Mouse (Mus musculus) ZHBTc4 (cell line): ENCODE measurements at regions not wholly inside any gene's neighbourhood (a gene's known extent, or its start where the extent isn't known, plus 50 kb on each side); places are given as distances from the start of the nearest gene placed in this dataset.

Source experiments
- DNase-seq: peaks from one replicate; pipeline ENCODE4 v3.0.0-alpha.2; 2011; ENCODE audit warnings: low read depth, low spot score

DNA sequence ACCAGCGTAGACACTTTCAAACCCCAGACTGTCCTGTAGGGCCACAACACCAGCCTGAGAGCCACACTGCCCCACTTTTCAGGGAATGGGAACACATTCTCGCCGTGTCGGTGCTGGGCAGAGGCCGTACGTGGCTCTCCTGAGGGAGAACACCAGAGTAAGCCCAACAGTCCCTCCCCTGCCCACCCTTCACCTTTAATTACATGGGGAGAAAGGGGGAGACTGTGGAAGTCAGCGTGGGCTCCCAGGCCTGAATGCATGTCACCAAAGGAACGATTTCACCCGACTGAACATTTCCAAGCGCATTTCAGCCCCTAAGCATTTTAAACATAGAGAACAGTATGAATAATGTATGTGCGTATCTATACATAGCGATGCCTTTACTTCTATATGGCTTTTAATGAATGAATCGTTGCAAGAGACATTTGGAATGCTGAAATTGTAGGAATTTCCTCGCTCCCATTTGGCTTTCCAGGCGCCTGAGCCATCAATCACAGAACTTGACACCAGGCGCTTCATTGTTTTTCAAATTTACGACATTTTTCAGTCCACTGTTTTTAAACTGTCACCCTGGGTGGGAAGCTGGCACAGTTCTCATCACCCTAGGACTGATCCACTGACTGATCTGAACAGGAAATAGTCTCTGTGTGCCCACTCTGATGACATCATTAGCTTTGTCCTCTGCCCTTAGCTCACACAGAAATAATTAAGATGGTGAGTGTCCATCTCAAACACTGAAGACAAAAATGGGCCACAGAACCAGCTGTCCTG lies 152.3 kb downstream of the Atp23 start:
- no peak for DNase-seq

DNA sequence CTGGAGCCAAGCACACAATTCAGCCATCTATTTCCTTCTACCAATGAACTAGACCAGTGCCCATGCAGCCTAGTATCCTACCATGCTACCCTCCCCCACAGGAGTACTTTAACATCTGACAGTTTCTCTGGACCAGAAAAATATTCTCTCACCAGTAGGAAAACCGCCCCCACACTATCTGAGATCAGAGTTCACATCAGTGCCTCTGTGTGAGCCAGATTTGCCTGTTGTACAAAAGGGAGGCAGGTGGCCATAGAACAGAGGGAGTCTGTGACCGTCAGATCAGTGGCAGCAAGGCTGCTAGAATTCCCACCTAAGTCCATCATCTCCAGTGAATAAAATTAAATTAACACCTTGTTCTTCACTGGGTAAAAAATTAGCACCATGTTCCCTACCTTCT lies 166.5 kb downstream of the Atp23 start:
- DNase-seq, result no peak

DNA sequence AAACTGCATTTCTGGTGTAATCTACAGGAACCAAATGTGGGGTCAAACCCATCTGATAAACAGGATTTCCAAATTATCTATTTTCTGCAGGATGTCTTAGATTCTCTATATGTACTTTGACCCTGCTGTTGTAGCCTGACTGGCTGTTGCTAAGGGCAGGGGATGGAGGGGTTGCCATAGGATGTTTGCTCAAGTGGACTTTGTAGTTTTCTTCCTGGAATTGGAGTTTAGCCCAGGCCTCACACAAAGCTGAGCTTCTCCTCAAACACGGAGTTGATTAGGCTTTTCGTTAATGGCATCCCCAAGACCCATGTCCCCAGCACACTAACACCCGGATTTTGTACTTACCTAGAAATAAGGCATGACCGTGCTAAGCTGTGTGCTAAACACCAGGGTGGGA lies 173.3 kb downstream of the Atp23 start:
- no peak for DNase-seq

DNA sequence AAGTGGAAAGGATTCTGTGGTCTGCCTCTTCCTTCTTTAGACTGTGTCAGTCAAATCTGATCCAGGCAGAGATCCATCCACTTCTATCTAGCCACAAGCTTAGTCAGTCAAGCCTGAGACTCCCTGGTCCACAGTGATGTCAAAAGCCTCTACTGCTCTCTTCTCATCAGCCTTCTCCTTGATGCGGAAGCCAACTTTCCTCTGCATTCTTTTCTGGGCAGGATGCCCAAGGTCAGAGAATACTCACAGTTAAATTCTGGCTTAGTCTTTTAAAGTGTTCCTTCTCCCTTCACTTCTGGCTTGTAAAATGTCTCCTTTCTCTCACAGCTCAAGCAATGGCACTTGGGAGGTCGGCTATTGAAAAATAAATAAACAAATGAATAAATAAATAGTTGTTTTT lies 183.2 kb downstream of the Atp23 start:
- no peak for DNase-seq

DNA sequence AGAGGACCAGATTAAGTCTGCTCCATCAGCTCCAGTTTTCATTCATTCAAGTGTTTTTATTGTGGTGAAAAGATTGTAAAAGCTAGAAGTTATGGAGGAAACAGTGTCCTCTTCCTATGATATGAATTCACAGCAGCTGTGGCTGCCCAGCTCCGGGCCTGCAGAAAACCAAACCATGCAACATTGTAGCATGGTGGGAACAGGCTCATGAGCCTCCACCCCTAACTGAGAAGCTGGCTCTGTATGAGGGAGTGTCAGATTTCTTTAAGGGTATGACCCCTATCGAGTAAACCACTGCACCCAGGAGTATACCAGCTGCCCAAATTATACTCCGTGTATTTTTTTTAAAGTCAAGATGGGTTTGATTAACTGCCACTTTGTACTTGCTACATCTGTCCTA lies 189.4 kb downstream of the Atp23 start:
- no peak for DNase-seq

DNA sequence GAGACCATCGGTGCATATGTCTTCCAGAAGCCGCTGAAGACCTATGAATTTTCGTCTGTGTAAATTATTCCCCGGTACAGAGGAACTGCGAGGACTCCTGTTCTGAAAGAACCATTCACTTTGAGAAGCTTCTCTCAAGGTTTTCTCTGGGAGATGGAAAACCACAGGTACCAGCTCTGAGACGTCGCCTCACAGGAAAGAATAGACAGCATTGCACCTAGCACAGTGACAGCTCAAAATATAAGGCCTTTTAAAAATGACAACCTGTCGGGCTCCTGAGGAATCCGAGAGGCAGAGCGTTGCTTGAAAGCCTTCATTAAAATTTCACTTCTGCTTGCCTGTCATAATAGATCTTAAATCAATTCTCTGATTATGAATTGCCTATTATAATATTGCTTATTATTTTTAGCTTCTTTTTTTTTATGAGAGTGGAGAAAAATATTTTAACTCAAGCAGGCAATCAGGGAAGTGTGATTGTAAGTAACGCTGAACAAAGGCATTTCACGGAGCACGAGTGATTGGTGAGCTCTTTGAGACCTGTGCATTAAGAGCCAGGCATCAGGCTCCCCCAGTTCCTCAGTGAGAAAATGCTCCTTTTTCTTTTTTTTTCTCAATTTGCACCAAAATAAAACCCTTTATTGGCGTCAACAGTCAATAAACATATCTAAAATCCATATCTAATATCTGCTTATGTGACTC lies 191.8 kb downstream of the Atp23 start:
- no peak for DNase-seq

DNA sequence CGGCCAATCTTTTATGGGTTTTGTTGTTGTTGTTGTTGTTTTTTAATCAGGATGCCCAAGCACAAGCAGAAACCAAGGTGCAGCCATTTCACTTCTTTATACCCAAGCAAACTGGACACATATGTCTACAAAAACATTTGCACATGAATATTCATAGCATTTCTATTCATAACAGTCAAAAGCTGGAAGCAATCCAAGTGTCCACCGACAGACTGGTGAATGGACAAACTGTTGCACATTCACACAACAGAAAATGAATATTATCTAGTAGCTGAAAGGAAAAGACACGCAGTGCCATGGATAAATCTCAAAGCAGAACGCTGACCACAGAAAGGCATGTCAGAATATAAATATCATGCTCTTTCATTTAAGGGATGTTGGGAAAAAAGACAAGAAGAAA lies 192.4 kb downstream of the Atp23 start:
- DNase-seq, result no peak

DNA sequence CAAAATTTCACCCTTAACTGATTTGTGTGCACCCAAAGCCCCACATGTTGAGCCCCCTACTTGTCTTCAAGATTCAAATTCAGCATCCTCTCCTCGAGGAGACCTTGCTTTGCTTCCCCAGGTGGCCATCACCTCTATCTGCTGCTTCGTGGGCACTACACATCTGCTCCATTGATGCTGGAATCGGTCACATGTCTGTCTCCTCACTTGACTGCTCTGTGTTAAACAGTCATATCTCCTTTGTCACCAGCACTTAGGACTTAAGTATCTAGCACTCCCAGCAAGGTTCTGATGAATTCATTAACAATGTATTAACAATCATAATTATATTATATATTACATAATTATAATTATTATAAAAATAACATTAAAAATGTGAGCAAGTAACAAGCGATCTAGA lies 192.9 kb downstream of the Atp23 start:
- no peak for DNase-seq

DNA sequence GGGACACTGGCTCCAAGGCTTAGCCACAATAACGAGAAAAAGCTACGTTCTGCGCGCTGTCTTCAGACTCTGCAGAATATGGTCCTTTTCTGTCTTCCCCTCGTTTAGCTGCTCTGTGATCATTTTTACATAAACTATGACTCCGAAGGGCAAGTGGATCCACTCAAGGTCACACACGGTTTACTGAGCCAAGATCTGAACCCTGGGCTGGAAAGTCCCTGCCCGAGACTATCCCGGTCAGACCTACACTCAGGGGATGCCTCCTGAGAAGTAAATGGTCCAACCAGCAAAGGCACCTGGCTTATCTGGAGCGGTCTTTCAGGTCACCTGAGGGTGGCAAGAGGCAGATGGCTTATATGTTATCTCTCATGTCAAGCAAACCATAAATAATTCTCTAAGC lies 204.1 kb downstream of the Atp23 start:
- DNase-seq, result no peak

DNA sequence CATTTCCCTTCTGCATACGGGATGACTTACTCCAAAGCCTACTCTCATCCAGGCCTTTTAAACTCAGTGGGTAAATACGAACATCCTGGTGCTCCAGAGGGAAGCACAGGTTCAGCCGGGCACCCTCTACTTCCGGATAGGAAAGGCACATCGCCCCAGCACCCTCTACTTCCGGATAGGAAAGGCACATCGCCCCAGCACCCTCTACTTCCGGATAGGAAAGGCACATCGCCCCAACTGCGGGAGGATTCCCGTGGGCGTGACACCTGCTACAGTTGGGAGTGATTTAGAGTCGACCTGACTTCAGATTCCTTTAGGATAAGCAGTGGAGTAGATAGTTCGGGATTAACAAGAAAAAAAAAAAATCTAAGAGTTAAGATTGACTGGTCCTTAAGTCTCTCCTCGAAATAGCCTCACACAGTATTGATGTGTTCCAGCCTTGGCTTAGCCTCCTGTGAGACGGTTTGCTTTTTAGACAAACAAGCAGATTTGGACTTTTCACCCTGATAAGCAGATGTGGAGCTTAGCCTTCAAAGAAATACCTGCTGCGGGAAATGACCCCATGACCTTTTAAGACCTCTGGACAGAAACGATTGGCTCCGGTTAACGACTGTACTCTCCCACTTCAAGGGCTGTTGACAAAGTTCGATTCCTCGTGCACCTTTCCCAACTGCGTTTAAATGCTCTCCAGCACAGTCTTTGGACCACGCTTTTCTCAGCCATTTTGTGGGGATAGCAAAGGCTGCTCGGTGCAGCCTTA lies 210.1 kb downstream of the Atp23 start:
- peak; percentile 25 for DNase-seq

DNA sequence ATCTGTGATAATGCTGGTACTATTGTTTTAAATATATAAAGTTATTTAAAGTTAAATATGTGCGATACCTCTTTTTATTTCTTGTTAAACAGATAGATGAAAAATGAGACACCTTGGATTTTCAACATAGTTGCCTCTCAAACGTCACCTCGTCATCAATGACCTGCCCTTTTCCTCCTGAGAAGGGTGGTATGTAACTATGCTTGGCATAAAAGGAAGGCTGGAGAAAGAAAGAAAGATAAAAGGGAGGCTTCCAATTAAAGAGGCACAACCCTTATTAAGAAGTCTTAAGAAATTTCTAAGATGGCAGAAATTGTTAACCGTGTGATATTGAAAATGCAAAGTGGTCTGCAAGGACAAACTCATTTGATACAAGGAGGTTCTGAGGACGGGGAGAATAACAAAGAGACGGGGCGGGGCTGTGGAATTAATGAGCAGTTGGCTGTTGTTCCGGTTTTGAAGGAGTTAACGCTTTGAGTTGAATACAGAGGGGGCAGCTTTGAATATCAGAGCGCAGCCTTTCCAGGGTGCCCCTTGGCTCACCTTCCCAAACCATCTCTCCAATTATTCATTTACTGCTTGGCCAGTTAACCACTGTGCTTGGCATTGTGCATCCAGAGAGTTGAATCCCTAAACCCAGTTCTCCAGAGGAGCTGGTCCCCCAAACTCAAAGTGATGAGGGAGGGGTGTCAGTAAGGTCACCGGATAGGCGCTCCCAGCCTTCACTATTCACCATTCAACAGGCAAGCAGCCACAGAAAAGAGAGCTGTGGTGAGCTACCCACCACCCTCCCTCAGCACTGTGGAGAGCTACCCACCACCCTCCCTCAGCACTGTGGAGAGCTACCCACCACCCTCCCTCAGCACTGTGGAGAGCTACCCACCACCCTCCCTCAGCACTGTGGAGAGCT lies 220.6 kb downstream of the Atp23 start:
- peak; percentile 28 for DNase-seq

DNA sequence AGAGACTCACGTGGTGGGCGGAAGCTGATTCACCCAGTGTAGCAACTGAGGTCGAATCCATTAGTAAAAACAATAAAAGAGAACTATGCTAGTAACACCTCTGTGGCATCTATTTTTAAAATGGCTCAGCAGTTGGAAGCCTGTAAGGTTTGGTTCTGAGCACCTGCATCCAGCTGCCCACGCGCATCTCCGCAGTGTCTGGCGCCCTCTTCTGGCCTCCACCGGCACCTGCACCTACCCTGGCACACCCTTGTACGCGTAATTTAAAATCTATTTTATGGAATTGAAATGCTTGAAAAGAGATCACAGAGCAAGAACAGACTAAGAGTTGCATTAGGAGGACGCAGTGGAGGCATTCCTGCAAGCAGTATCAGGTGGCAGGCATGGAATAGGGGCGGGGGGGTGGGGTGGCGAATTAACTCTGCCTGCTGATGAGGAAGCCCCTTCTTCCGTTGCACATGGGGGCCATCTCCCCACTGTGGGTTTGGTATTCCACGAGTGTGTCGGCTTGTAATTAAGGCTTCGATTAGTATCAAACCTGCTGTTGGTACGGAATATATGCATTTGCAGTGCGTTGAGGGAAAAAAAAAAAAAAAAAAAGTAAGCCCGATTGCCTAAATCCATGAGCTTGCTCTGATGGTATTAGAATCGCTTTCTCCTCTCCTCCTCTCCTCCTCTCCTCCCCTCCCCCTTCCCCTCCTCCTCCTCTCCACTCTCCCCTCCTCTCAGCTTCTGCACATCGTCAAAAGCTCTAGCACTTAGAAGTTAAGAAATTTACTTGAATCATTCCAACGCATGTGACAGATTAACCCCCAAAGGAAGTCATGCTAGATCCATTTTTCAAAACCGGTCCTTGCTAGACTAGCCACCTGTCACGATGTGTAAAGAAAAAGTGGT lies 221.7 kb downstream of the Atp23 start:
- peak; percentile 64 for DNase-seq

DNA sequence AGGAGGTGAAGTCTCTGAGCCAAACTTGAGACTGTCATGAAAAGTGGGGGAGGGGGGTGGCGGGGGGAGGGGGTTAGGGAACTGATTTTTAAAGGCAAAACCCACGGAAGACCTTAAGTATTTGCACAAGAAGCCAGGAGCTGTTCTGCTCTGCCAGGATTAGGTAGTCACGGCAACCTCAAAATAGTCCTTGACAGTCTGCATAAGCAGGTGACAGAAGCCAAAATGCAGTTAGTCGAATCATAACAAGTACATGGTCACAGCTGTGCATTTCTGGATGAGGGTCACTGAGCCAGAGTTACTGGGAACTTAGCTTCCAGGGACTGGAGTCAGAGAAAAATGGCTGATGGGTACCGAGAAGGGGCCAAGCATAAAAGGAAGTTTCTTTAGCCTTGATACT lies 227.7 kb downstream of the Atp23 start:
- DNase-seq, result no peak

DNA sequence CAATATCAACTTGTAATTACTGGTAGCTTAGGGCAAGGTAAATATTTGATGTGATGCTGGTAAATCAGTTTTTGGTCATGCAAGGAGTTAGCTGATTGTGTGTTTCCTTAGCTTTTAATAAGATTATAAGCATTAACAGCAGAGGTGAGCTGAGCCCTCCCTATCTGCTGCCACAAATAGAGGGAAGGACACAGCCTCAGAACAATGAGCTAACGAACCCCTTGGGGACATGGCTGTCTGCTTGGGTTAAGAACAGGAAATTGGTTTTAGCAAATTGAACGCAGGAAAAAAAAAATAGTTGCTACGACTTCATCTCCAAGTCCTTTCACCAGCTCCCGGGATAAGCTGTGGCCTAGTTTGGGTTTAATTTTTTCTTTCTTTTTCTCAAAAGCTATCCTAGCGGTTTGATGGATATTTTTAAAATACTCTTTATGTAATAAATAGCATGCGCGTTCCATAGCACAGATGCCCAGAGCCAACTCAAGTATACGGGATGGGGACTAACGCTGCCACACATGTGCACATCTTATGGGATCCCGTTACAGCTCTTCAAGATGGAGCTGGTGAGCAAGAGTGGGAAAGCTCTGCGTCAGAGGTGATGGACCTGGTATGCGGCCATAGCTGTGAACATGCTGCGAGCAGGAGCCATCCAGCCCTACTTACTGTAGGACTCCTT lies 236.6 kb downstream of the Atp23 start:
- DNase-seq, result no peak

DNA sequence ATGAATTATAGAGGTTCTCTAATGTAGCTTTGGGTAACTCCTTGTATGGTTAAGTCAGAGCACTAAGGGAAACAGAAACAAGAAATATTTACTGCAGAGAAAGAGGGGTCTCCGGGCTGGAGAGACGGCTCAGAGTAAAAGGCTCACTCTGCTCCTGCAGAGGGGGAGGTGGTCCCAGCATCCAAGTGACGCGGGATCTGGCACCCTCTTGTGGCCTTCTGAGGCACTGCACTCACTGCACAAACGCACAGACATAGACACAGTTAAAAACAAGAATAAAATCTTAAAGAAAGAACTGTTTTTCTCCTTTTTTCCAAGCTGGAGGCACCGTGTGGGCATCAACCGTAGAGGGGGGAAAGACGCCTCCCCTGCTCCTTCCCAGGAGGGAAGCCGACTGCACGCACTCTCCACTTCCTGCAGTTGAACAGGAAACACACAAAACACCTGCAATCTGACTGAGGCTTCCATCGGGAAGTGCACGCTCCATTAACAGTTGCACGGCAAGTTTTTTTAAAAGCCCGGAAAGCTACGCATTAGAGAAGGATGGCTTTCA lies 237.6 kb downstream of the Atp23 start:
- DNase-seq, result peak; percentile 71

DNA sequence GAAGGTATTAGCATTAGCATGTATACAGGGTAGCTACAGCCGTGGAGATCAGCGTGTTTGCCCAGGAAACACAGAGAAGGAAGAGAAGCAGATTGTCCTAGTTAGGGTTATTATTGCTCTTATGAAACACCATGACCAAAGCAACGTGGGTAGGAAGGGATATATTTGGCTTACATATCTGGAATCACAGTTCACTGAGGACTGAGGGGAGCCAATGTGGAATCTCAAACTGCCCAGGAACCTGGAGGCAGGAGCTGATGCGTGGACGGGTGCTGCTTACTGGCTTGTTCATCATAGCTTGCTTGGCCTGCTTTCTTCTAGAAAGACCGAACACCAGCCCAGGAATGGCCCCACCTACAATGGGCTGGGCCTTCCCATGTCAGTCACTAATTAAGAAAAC lies 238.4 kb downstream of the Atp23 start:
- DNase-seq, result no peak

DNA sequence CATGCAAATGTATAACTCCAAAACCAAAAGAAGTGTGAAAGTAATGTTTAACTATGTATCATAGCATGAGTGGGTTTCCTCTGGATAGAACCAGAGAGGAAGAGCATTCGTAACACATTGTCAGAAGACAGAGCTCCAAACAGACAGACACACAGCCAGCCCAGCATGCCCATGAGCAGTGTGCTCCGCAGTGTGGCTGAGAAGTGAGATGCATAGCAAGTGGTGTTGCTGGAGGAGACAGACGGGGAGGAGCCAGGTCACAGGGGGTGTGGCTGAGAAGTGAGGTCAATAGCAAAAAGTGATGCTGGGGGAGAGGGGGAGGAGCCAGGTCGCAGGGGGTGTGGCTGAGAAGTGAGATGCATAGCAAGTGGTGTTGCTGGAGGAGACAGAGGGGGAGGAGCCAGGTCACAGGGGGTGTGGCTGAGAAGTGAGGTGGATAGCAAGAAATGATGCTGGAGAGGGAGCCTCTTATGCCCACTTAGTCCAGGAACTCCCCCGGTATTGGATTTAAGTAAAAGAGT lies 240.0 kb downstream of the Atp23 start:
- DNase-seq, result peak; percentile 91

DNA sequence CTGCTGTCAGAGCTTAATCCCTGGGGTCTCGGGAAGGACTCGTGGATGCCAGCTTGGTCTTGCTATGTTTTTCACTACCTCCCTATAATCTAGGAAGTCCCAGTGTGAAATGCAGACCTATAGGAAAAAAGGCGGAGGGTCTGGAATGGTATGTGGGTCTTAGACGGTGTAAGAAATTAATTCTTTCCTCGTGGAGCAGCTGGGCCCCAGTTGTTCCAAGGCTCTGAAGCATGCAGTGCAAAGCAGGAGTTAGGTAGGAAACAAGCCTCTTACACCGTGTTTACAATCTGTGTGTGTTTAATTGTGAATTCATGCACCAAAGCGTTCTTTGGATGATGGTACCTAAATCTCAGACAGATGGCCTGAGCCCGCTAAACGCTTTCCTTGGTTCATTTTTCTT lies 241.1 kb downstream of the Atp23 start:
- DNase-seq, result no peak

DNA sequence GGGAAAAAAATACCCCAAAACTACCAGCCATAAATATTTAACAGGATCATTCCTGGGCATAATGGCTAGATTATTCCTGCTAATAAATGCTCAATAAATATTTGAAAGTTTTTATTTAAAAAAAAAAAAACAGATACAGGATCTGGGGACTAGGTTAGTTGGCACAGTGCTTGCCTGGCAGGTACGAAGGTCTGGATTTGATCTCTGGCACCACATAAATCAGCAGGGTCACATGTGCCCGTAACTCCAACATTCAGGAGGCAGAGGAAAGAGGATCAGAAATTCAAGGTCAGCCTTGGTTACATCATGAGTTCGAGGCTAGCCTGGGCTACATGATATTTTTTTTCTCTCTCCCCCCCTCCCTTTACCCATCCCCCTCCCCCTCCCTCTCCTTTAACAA lies 248.5 kb downstream of the Atp23 start:
- no peak for DNase-seq
